Mouse (Mus musculus) heart, postnatal 0 days (tissue): ENCODE measurements at regions not wholly inside any gene's neighbourhood (a gene's known extent, or its start where the extent isn't known, plus 50 kb on each side); places are given as distances from the start of the nearest gene placed in this dataset.

Experiments
- CTCF ChIP-seq: IDR thresholded peaks from 2 replicates; pipeline ENCODE4 v1.5.1; 2016; ENCODE audit warnings: antibody characterized with exemption, control low read depth, low read depth
- EP300 ChIP-seq: IDR thresholded peaks from 2 replicates; pipeline ENCODE4 v1.6.1; 2016; ENCODE audit warnings: antibody characterized with exemption, low read depth

- TF ChIP-seq CTCF (no peak), EP300 (no peak)
Observed at GRCm38 (mm10) chr6:51039486-51040180, 385.4 kb upstream of the Npvf start.
